Mouse (Mus musculus): ENCODE data around the gene Gc. TPM values are rescaled to one million over a fixed set of nuclear protein-coding genes. Genes with fewer than 3 reads are reported as not detected.

Gc gene
- 100 to 1,000 TPM; 349 to 867 TPM for total RNA-seq (2021)
- long read RNA-seq, experiment 1, transcript Gc-201 (13 exons, 1,801 nt): major isoform, 1,634 of 1,803 reads
- long read RNA-seq, experiment 1, partial matches to known transcripts: 117 of 1,803 reads
- long read RNA-seq, experiment 1, other reads (novel, unspliced or antisense): 52 of 1,803 reads
- long read RNA-seq, experiment 2, transcript Gc-201 (13 exons, 1,801 nt): major isoform, 59 of 64 reads
- long read RNA-seq, experiment 2, partial matches to known transcripts: 2 of 64 reads
- long read RNA-seq, experiment 2, other reads (novel, unspliced or antisense): 3 of 64 reads

GRCm38 (mm10) chr5:89457554-89458062 lies at the start of gene Gc:
TSS of gene Gc (minus strand) at chr5:89457898.
- no peak for DNase-seq

GRCm38 (mm10) chr5:89500182-89500581 lies 42.5 kb upstream of the Gc start:
- DNase-seq: peak; percentile 36

GRCm38 (mm10) chr5:89492560-89492959 lies 34.9 kb upstream of the Gc start:
- no peak for DNase-seq

DNA sequence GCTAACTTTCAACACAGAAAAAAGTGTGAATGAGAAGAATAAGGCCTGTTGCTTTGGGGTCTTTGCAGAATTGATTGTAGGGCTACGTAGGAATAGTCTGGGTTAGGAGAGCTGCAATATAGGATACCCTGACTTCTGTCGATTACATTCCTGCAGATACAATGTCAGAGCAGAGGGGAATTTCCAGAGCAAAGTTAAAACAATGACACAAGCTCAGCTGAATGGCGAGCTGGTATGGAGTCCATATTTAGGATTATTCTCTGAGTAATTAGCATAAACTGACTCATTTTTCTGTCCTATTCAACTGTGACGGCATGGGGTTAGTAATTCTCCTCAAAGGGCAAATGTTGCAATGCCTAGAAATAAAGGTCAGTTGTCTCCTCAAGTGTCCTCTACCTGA lies 12.8 kb upstream of the Gc start:
- no peak for DNase-seq

- DNase-seq: no peak
Measured at GRCm38 (mm10) chr5:89467886-89468285, 10.2 kb upstream of the Gc start.

DNA sequence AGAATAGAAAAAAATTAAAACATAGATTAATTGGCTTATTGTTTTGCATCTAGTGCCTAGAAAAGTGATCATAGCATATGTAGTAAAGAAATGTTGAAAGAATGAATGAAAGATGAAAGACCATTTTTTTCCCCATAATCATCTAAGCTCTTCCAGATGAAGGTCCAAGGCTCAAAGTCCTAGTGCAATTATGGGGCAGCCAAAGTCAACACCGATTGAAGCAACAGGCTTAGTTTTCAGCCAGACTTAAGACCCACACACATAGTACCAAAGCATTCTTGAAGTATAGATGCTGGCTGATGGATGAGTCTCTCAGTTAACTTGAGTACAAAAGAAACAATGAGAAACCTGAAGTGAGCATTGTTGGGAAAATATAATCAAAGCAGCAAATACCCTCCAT lies 9.3 kb upstream of the Gc start:
- DNase-seq: no peak

GRCm38 (mm10) chr5:89466275-89466674 lies 8.6 kb upstream of the Gc start:
- DNase-seq: no peak

DNA sequence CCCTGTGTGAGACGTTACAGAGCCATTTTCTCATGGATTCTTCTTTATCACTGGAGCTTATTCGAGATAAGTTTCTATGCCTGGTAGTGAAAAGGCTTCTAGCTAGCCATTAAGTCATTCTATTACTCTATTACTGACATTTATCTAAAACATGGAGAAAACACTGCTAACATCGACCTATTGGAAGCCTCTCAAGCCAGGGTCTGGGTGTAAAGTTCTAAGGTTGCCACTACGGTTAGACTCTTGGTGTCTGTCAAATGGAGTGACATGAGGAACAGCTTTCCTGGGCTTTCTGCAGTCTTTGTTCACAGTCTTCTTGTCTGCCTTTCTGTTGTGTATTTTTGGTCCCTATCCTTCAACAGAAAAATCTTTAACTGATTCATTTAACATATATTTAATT lies 4.1 kb upstream of the Gc start:
- no peak for DNase-seq

DNA sequence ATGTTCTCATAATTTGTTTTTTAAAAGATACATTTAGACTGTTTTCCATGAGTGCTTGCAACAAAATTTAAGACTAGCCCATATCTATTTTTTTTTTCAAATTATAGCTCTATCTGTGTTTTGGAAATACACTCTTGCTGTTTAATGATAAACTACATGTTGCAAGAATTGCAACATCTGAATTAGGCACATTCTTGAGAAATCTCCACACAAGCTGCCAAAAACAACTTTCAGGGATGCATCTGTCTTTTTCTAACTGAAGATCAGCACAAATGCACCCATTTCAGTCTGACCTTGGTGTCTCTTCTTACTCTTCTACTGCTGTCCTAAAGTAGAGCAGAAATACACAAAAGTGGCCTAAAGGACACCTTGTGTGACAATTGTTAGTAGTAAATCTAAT lies 1.9 kb upstream of the Gc start:
- DNase-seq: peak; percentile 14

DNA sequence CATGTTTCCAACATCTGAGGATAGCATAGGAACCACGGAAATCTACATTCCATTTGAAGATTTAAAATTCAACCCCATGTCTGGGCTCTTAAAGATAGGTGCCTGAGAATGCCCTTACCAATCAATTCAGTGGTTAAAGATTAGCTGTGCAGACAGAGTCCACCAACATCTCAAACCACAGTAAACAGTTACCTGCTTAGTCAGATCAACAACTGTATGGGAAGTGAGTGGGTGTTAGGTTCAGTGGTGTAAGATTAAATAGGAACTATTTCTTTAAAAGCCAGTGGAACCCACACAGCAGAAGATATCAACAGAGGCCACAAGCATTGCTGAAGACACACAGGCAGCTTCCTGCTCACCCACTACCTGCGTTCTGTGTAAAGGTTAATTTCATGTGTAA lies 1.3 kb upstream of the Gc start:
- no peak for DNase-seq

DNA sequence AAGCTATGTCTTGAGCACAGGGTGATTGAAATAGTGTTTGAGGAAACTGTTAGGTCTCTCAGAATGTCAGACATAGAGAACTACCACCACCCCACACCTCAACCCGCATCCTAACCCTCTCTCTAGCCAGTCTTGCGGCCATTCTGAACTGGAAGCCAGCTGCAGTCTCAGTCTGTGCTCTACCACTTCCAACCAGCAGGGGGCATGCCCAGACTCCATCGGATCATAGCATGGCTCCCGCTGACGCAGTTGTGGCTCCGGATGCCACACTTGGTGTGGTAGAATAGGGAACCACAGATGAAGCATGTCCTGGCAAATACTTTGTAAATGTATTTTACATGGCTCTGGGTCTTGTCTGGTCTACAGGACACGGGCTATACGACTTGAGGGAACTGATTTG lies 2.2 kb downstream of the Gc start:
- DNase-seq: peak; percentile 73

DNA sequence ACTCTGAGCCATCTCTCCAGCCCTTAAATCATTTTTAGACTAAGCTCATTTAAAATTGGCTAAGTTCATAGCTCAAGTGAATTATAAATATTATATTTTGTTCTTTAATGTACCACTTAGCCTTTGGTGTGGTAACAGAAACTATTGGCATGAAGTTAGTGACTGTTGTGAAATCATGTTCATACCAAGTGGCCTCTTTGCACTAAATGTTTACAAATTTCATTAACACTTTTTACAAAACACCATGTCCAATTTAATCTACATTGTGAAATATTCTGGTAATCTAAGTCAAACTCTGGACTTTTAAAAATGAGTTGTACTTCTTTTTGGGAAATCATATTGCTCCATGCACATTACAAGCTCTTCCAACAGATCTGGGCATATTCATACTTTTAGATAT lies 6.9 kb downstream of the Gc start:
- DNase-seq: no peak

GRCm38 (mm10) chr5:89449325-89449724 lies 8.4 kb downstream of the Gc start:
- no peak for DNase-seq

DNA sequence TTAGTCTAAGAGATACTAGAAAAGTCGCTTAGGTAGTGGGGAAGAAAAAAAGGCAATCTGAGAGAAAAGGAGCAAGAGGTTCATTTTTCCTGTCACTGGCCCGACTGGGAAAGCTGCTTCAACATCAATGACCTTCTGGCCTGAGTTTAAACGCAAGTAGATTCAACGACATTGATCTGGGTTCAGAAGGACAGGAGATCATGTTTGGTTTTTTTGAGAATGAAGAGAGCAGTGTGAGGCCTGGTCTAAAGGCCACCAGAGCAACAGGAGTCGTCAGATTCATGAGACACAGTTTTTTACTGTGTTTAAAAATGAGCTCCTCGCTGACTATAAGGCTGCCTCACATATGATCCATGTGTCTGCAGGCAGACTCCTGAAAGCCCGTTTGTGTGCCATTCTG lies 9.7 kb downstream of the Gc start:
- DNase-seq: no peak

DNA sequence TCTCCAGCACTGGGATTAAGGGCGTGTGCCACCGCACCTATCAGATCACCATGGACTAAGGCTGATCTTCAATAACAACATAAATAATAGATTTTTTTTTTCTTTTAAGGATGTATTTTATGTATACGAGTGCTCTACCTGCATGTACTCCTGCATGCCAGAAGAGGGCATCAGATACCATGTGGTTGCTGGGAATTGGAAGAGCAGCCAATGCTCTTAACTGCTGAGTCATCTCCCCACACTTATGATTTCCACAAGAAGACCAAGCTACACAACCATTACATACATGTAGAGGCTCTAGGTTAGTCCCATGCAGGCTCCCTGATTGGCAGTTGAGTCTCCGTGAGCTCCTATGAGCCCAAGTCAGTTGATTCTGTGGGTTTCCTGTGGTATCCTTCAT lies 13.3 kb downstream of the Gc start:
- no peak for DNase-seq

- DNase-seq: no peak
Measured at GRCm38 (mm10) chr5:89411536-89411935, 46.2 kb downstream of the Gc start.

DNA sequence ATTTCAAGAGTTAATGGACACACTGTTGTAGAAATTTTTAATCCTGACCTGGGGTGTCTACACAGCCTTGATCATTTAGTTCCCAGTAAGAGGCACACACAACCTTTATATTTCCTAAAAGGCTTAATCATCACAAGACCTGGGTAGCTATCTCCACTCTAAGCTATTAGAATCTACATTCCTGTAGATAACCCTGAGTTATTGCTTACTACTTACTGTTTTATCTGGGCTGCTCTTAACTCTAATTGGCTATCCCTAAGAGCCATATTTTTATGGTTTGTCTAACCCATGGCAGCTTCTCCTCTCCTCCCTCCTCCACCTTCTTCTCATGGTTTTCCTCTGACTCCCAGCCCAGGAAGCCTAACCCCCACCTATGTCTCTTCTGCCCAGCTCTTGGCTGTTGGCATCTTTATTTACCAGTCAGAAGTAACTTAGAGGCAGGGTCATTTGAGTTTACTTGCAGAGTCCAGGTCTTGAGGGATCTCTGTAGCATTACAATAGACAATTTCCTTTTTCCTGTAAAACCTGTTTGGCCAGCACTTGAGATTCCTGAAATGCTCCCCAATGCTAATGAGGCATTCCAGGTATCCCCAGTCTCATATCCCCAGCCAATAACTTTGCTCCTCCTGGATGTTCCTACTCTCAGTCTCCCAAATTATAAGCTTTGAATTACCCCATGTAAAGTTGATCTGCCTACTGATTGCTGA lies 50.2 kb downstream of the Gc start:
- no peak for DNase-seq

DNA sequence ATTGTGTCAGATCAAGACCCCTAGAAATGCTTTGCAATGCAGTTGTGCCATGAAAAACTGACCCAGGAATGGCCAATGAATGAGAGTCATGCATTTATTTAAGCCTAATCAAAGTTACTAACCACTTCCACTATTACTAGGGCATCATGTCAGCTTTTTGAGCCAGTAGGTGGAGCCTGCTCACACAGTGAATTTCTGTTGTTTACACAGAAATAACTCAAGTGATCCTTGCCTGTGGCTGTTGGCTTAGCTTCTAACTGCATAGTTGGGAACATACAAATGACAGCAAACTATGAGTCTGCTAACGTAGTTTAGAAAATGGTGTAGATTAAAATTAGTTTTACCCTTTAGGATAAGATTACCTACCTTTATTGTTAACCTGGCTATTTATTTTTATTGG lies 52.6 kb downstream of the Gc start:
- no peak for DNase-seq

GRCm38 (mm10) chr5:89390405-89390804 lies 67.3 kb downstream of the Gc start:
- no peak for DNase-seq

- DNase-seq: no peak
Measured at GRCm38 (mm10) chr5:89384204-89384603, 73.5 kb downstream of the Gc start.

- no peak for DNase-seq
Measured at GRCm38 (mm10) chr5:89381340-89381739, 76.4 kb downstream of the Gc start.

DNA sequence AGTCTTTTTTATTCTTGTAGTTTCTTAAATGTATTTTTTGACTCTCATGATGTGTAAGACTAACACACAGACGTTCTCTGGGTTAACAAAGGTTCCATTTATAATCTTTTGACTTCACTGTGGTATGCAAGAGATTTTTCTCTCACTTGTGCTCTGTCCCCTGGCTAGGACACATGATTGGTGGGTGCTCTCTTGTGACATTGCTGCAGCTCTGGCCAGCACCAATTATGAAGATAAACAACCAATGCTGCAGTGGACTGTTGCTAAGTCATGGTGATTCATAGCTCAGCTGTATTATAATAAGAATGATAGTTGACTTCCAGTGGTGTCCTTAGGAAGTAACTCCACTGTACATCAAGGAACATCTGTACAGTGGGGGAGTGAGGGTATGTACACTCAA lies 87.6 kb downstream of the Gc start:
- no peak for DNase-seq

DNA sequence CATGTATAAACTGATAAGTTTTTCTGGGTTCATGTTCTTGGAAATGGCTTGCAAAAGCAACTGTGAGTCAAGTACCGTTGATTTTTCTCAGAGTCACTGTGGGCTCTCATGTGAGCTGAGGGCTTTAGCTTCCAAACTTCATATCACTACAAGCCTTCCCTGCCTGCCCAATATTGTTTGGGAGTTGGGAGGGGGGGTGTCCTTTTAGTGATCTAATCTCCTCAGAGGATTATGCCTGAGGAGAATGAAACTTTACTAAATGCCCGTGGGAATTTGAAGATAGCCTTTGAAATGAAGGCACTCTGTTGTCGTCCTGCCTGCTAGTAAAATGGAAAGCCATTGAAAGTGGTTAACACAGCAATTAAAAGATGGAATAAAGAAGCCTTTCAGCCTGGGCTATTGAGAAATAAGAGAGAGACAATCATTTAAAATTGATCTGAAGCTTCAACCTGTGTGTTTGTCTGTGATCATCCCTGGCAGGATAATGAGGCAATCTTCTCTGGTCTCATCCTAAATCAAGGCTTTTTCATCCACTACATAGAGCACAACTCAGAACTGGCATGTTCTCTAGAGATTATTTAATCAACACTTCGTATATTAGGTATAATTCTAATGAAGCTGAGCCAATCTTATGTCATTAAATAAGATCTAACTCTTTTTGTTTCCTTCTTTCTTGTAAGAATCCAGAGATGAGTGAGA lies 89.5 kb downstream of the Gc start:
- no peak for DNase-seq
